Mouse (Mus musculus): ENCODE measurements around the gene Rnf126. TPM values are rescaled to one million over a fixed set of nuclear protein-coding genes. Genes with fewer than 3 reads are reported as not detected.

Gene Rnf126
- polyA plus RNA-seq, 1 experiment from 2014 or later: 119 TPM

DNA sequence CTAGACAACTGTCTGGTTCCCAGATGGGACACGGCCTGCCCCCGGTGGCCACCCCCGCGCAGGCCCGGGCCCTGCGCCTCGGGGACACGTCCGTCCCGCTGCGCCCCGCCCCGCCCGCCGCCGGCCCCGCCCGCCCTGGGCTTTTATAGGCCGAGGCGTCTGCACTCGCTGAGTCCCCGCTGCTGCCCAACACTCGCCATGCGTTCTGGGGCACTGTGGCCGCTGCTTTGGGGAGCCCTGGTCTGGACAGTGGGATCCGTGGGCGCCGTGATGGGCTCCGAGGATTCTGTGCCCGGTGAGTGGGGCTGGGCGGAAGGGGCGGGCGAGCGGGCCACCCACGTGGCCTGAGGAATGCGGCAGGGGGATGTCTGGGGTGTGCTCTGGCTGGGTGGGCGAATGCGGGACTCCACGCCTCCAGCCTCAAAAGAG lies 10.4 kb upstream of the Rnf126 start, which contains the start of gene Fstl3:
Gene Fstl3 (plus strand): TSS at position 170 of the 429 bp plus-strand sequence.
- ATAC-seq (replicated peaks; ENCODE audit: low FRiP score): no peak
- Histone ChIP-seq H3K27me3 (replicated peaks; ENCODE audit: control insufficient read depth, insufficient read depth, low read length) (peaks cover 41% of the 10 kb centered on the region), H3K27ac (ENCODE audit: low read depth, low read length) (no peak within 1 kb of the TSS), H3K4me3 (ENCODE audit: low read depth, low read length) (peak within 1 kb of the TSS; percentile 51), H3K36me3 (ENCODE audit: control insufficient read depth, insufficient read depth, low read length) (no peaks in the 10 kb centered on the region), H3K9me3 (ENCODE audit: control insufficient read depth, low read length) (peaks cover 2% of the 10 kb centered on the region; the same call in 1 of the 2 replicates), H3K4me1 (replicated peaks; ENCODE audit: control insufficient read depth, insufficient read depth, low read length) (peaks cover 20% of the 10 kb centered on the region), H3K4me2 (peak within 1 kb of the TSS; percentile 73), H3K9ac (ENCODE audit: low read depth, low read length) (peak within 1 kb of the TSS; percentile 55)
- WGBS: 3% methylated on average over 39 of the region's 39 CpGs
- DNase-seq (ENCODE audit: low spot score): no peak

DNA sequence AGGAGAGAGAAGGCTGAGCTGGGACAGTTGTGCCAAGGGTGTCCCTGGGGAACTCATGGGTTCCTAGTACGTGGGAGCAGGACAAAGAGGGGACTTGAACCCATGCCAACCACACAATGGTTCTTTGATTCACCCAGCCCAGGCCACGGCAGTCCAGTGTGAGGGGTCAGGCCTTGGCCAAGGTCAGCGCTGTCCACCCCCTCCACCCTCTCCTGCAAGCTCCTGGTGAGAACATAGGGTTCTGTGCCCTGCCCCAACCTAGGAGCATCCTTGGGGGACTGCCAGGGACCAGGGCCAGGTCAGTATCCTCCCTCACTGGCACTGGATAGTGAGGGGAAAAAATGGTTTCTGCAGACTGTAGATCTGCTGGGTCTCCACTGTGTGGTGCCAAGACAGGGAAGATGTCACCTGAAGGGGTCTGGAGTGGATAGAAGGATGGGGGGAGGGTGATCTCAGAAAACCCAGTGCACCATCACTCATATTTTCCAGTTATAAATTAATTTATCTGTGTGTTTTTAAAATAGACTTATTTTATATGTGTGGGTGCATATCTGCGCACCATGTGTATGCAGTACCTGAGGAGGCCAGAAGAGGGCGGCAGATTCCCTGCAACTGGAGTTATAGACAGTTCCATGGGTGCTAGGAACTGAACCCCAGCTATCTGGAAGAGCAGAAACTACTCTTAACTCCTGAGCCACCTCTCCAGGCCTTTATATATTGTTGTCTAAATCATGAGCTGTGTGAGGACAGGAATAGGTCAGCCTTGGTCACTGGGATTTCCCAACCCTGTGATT lies 7.9 kb upstream of the Rnf126 start:
- Histone ChIP-seq H3K4me2 (no peak overlapping the region), H3K27me3 (replicated peaks; ENCODE audit: control insufficient read depth, insufficient read depth, low read length) (peaks cover 37% of the 10 kb centered on the region)
- WGBS: 72% methylated on average over 5 of the region's 5 CpGs

DNA sequence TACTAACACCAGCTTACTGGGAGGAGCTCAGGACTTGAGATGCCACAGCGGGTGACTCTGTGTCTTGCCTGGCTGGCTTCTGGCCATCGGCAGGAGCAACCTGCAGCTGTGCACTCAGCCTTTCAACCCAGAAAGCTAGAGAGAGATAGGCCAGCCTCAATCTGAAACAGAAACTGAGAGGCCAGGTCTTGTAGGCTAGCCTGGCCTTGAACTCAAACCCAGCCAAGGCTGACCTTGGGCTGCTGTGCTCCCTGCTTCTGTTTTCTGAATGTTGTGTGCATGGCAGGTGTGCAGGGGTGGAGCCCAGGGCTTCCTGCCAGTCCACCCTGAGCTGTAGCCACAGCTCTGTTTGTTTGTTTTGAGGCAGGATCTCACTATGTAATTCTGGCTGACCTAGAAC lies 6.5 kb upstream of the Rnf126 start:
- H3K4me3 ChIP-seq (ENCODE audit: low read depth, low read length): no peak overlapping the region
- H3K9me3 ChIP-seq (ENCODE audit: control insufficient read depth, low read length): peaks cover 2% of the 10 kb centered on the region; the same call in 1 of the 2 replicates
- peaks cover 23% of the 10 kb centered on the region for H3K27me3 ChIP-seq (replicated peaks; ENCODE audit: control insufficient read depth, insufficient read depth, low read length)
- H3K27ac ChIP-seq (ENCODE audit: low read depth, low read length): no peak overlapping the region
- WGBS: 93% methylated on average over 2 of the region's 2 CpGs
- H3K36me3 ChIP-seq (ENCODE audit: control insufficient read depth, insufficient read depth, low read length): no peaks in the 10 kb centered on the region
- ATAC-seq (replicated peaks; ENCODE audit: low FRiP score) (no peak), DNase-seq (ENCODE audit: low spot score) (no peak)
- H3K9ac ChIP-seq (ENCODE audit: low read depth, low read length): no peak overlapping the region
- peaks cover 14% of the 10 kb centered on the region for H3K4me1 ChIP-seq (replicated peaks; ENCODE audit: control insufficient read depth, insufficient read depth, low read length)
- no peak overlapping the region for H3K4me2 ChIP-seq

More for the DNA sequence above, 7.9 kb upstream of the Rnf126 start:
- Histone ChIP-seq H3K36me3 (ENCODE audit: control insufficient read depth, insufficient read depth, low read length) (no peaks in the 10 kb centered on the region), H3K9me3 (ENCODE audit: control insufficient read depth, low read length) (peaks cover 2% of the 10 kb centered on the region; the same call in 1 of the 2 replicates), H3K27ac (ENCODE audit: low read depth, low read length) (no peak overlapping the region), H3K4me1 (replicated peaks; ENCODE audit: control insufficient read depth, insufficient read depth, low read length) (peaks cover 13% of the 10 kb centered on the region), H3K9ac (ENCODE audit: low read depth, low read length) (no peak overlapping the region), H3K4me3 (ENCODE audit: low read depth, low read length) (no peak overlapping the region)
- DNase-seq (ENCODE audit: low spot score) (no peak), ATAC-seq (replicated peaks; ENCODE audit: low FRiP score) (no peak)

DNA sequence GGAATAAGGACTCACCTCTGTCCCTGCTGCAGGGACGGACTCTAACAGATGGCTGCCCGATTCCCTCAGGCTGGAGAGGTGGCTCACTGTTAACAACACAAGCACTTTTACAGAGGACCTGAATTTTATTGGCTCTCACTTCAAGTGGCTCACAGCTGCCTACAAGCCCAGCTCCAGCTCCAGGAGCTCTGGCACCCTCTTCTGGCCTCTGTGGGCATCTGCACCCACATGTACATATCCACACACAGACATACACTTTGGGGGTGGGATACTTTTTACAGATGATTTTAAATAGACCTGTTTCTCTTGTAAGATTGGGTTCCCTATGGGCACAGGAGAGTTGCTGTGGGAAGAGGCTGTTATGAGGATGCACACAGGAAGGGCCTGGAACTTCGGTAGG lies 5.6 kb upstream of the Rnf126 start:
- H3K4me1 ChIP-seq (replicated peaks; ENCODE audit: control insufficient read depth, insufficient read depth, low read length): peaks cover 14% of the 10 kb centered on the region
- H3K27ac ChIP-seq (ENCODE audit: low read depth, low read length): no peak overlapping the region
- H3K9ac ChIP-seq (ENCODE audit: low read depth, low read length): no peak overlapping the region
- peaks cover 2% of the 10 kb centered on the region; the same call in 1 of the 2 replicates for H3K9me3 ChIP-seq (ENCODE audit: control insufficient read depth, low read length)
- no peaks in the 10 kb centered on the region for H3K36me3 ChIP-seq (ENCODE audit: control insufficient read depth, insufficient read depth, low read length)
- no peak overlapping the region for H3K4me3 ChIP-seq (ENCODE audit: low read depth, low read length)
- H3K4me2 ChIP-seq: no peak overlapping the region
- WGBS: 93% methylated on average over 3 of the region's 3 CpGs
- ATAC-seq (replicated peaks; ENCODE audit: low FRiP score) (no peak), DNase-seq (ENCODE audit: low spot score) (no peak)
- H3K27me3 ChIP-seq (replicated peaks; ENCODE audit: control insufficient read depth, insufficient read depth, low read length): peaks cover 14% of the 10 kb centered on the region

DNA sequence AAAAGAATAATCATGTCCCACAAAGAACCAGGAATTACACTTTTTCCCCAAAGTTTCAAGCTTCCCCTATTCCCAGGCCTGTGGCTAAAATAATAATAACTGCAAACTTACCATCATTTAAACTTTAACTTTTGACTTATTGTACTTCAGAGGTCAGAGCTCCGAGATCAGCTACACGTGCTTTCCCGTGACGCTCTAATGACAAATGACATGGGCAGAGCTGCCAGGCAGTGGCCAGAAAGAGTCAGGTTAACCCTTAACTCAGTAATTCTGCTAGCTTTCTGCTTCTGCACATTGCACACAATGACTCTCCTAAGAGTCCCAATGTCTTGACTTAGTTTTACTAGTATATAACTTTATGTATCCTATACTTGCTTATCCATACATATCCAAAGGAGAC lies 2.6 kb upstream of the Rnf126 start:
- Histone ChIP-seq H3K36me3 (ENCODE audit: control insufficient read depth, insufficient read depth, low read length) (no peaks in the 10 kb centered on the region; the same call in 1 of the 2 replicates), H3K27ac (ENCODE audit: low read depth, low read length) (no peak overlapping the region), H3K4me2 (no peak overlapping the region), H3K9me3 (ENCODE audit: control insufficient read depth, low read length) (no peaks in the 10 kb centered on the region; the same call in 1 of the 2 replicates), H3K4me3 (ENCODE audit: low read depth, low read length) (no peak overlapping the region), H3K4me1 (replicated peaks; ENCODE audit: control insufficient read depth, insufficient read depth, low read length) (peaks cover 23% of the 10 kb centered on the region), H3K9ac (ENCODE audit: low read depth, low read length) (no peak overlapping the region), H3K27me3 (replicated peaks; ENCODE audit: control insufficient read depth, insufficient read depth, low read length) (0 out of 2 replicates have a peak, but pooled peaks cover 3% of the 10 kb centered on the region)
- no peak for DNase-seq (ENCODE audit: low spot score)
- 46% methylated on average over 4 of the region's 4 CpGs for WGBS
- ATAC-seq (replicated peaks; ENCODE audit: low FRiP score): no peak

DNA sequence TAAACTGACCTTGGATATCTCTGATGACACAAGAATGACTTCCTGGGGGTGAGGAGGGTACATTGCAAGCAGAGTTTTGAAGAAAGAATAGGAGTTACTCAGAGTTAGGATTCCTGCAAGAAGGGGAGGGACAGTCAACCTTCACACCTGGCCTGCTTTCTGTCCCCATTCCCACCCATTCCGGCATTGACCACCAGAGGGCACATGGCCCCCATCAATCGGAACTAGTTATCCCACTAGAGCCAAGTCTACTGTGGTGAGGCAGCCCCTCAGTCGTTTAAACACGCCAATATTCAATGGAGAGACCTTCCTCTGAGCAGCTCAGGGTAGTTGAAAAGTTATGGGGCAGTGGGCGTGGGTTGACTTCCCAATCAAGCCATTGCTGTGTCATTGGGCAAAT lies 1.6 kb upstream of the Rnf126 start:
- H3K36me3 ChIP-seq (ENCODE audit: control insufficient read depth, insufficient read depth, low read length): no peaks in the 10 kb centered on the region; the same call in 1 of the 2 replicates
- peaks cover 29% of the 10 kb centered on the region for H3K4me1 ChIP-seq (replicated peaks; ENCODE audit: control insufficient read depth, insufficient read depth, low read length)
- no peak overlapping the region for H3K9ac ChIP-seq (ENCODE audit: low read depth, low read length)
- ATAC-seq (replicated peaks; ENCODE audit: low FRiP score) (no peak), DNase-seq (ENCODE audit: low spot score) (peak; percentile 81)
- no peaks in the 10 kb centered on the region; the same call in 1 of the 2 replicates for H3K9me3 ChIP-seq (ENCODE audit: control insufficient read depth, low read length)
- no peak overlapping the region for H3K27ac ChIP-seq (ENCODE audit: low read depth, low read length)
- 3% methylated on average over 5 of the region's 5 CpGs for WGBS
- H3K27me3 ChIP-seq (replicated peaks; ENCODE audit: control insufficient read depth, insufficient read depth, low read length): 0 out of 2 replicates have a peak, but pooled peaks cover 3% of the 10 kb centered on the region
- no peak overlapping the region for H3K4me2 ChIP-seq
- no peak overlapping the region for H3K4me3 ChIP-seq (ENCODE audit: low read depth, low read length)

DNA sequence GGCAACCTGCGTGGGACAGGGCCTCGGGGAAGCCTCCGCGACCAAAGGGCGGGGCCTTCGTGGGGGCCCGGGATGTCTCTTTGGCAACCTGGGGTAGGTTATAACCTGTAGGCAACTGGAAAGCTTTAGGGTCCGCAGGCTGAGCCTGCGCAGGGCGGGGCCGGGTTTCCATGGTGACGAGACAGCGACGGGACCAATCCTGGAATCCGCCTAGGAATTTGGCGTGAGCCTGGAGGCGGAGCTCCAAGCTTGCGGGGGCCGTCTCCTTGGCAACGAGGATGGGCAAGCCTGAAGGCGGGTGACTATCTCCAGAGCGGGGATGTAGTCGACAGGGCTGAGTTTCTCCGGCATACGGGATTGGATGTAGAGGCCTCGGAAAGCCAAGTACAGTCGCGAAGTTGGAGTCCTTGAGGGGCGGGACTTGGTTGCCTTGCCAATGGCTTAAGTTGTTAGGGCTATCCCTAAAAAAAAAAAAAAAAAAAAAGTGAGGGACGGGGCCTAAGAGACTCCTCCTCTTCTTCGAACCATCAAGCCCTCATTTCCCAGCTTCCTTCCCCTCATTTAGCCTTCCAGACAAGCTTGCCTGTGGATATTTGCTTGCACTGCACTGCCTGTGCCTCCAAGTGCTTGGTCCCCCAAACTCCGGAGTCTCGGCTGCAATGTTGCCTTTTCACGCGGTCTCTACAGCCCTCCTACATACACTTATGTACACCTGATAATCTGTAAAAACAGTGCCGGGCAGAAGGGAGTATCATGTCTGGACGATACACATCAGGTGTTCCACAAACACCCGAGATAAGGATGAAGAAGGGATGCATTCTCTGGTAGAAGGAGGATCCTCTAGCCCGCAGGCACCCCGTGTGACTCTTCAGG lies 856 bp upstream of the Rnf126 start:
- Histone ChIP-seq H3K9ac (ENCODE audit: low read depth, low read length) (peak overlapping the region; percentile 47; the same call in 1 of the 2 replicates), H3K4me2 (peak overlapping the region; percentile 87), H3K27ac (ENCODE audit: low read depth, low read length) (peak overlapping the region; percentile 92), H3K9me3 (ENCODE audit: control insufficient read depth, low read length) (no peaks in the 10 kb centered on the region; the same call in 1 of the 2 replicates), H3K4me3 (ENCODE audit: low read depth, low read length) (peak overlapping the region; percentile 96), H3K36me3 (ENCODE audit: control insufficient read depth, insufficient read depth, low read length) (no peaks in the 10 kb centered on the region; the same call in 1 of the 2 replicates), H3K4me1 (replicated peaks; ENCODE audit: control insufficient read depth, insufficient read depth, low read length) (peaks cover 29% of the 10 kb centered on the region), H3K27me3 (replicated peaks; ENCODE audit: control insufficient read depth, insufficient read depth, low read length) (0 out of 2 replicates have a peak, but pooled peaks cover 3% of the 10 kb centered on the region)
- ATAC-seq (replicated peaks; ENCODE audit: low FRiP score) (peak; percentile 49), DNase-seq (ENCODE audit: low spot score) (peak; percentile 85)
- 11% methylated on average over 40 of the region's 40 CpGs for WGBS

DNA sequence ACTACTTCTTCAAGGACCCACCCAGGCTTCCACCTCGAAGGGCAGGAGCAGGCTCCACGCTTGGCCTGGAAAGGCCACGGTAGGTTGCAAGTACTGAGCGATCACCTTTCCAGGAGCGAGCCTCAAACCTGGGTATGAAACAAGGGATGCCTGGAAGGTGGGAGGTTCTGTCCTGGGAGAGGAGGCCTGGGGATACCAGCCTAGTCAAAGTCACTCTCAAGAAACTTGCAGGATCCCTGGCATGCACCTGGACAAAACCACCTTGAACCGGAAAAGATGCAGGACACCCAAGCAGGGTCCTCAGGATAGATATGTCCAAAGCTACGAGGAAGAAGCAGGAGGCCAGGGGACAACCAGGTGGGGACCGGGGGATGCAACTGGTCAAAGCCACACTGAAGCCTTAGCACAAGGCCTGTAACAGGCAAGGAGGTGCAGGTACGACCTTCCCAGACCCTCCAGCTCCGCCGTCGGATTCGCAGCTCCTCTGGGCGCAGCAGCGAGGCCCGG lies 698 bp downstream of the Rnf126 start:
- 7% methylated on average over 16 of the region's 16 CpGs for WGBS
- Histone ChIP-seq H3K27ac (ENCODE audit: low read depth, low read length) (peak overlapping the region; percentile 92), H3K9me3 (ENCODE audit: control insufficient read depth, low read length) (no peaks in the 10 kb centered on the region), H3K4me1 (replicated peaks; ENCODE audit: control insufficient read depth, insufficient read depth, low read length) (peaks cover 29% of the 10 kb centered on the region), H3K36me3 (ENCODE audit: control insufficient read depth, insufficient read depth, low read length) (peaks cover 15% of the 10 kb centered on the region), H3K27me3 (replicated peaks; ENCODE audit: control insufficient read depth, insufficient read depth, low read length) (0 out of 2 replicates have a peak, but pooled peaks cover 3% of the 10 kb centered on the region), H3K4me2 (peak overlapping the region; percentile 87), H3K4me3 (ENCODE audit: low read depth, low read length) (peak overlapping the region; percentile 96), H3K9ac (ENCODE audit: low read depth, low read length) (peak overlapping the region; percentile 99)
- ATAC-seq (replicated peaks; ENCODE audit: low FRiP score) (no peak), DNase-seq (ENCODE audit: low spot score) (no peak)

Measured in liver, embryonic 11.5 days (tissue).